Mouse (Mus musculus): ENCODE data around the gene Dna2. TPM values are rescaled to one million over a fixed set of nuclear protein-coding genes. Genes with fewer than 3 reads are reported as not detected.

The Dna2 gene
- polyA plus RNA-seq, 1 experiment, result 6.9 TPM

GRCm38 (mm10) chr10:62984072-62984471 lies 37.2 kb downstream of the Dna2 start:
- Histone ChIP-seq H3K27me3 (replicated peaks; ENCODE audit: control insufficient read depth, insufficient read depth, low read length) (no peaks in the 10 kb centered on the region), H3K36me3 (ENCODE audit: control insufficient read depth, insufficient read depth, low read length) (no peaks in the 10 kb centered on the region), H3K27ac (ENCODE audit: insufficient read depth, low read depth, low read length) (no peak overlapping the region), H3K4me3 (ENCODE audit: insufficient read depth, low read depth, low read length) (no peak overlapping the region), H3K4me1 (ENCODE audit: control insufficient read depth, insufficient read depth, low read length) (no peaks in the 10 kb centered on the region; the same call in 1 of the 2 replicates)
- TF ChIP-seq CTCF (conservative IDR thresholded peaks at IDR 0.05; ENCODE audit: insufficient read depth, insufficient read length, low read depth, low read length) (no peak), POLR2A (IDR thresholded peaks at IDR 0.05; ENCODE audit: low read depth, low read length) (no peak)
- no peak for DNase-seq
- 89% methylated on average over 11 of the region's 11 CpGs for WGBS

- peak; percentile 36 for DNase-seq
- no peaks in the 10 kb centered on the region; the same call in 1 of the 2 replicates for H3K4me1 ChIP-seq (ENCODE audit: control insufficient read depth, insufficient read depth, low read length)
- TF ChIP-seq CTCF (conservative IDR thresholded peaks at IDR 0.05; ENCODE audit: insufficient read depth, insufficient read length, low read depth, low read length) (no peak), POLR2A (IDR thresholded peaks at IDR 0.05; ENCODE audit: low read depth, low read length) (no peak)
- no peaks in the 10 kb centered on the region for H3K36me3 ChIP-seq (ENCODE audit: control insufficient read depth, insufficient read depth, low read length)
- 78% methylated on average over 6 of the region's 6 CpGs for WGBS
- no peak overlapping the region for H3K27ac ChIP-seq (ENCODE audit: insufficient read depth, low read depth, low read length)
- no peak overlapping the region for H3K4me3 ChIP-seq (ENCODE audit: insufficient read depth, low read depth, low read length)
- H3K27me3 ChIP-seq (replicated peaks; ENCODE audit: control insufficient read depth, insufficient read depth, low read length), result no peaks in the 10 kb centered on the region
These were observed 37.7 kb downstream of the Dna2 start for GRCm38 (mm10) chr10:62984495-62984894.

- Histone ChIP-seq H3K4me3 (ENCODE audit: insufficient read depth, low read depth, low read length) (no peak overlapping the region), H3K27me3 (replicated peaks; ENCODE audit: control insufficient read depth, insufficient read depth, low read length) (no peaks in the 10 kb centered on the region), H3K27ac (ENCODE audit: insufficient read depth, low read depth, low read length) (no peak overlapping the region), H3K4me1 (ENCODE audit: control insufficient read depth, insufficient read depth, low read length) (no peaks in the 10 kb centered on the region), H3K36me3 (ENCODE audit: control insufficient read depth, insufficient read depth, low read length) (no peaks in the 10 kb centered on the region; the same call in 1 of the 2 replicates)
- WGBS, result 38% methylated on average over 3 of the region's 3 CpGs
- TF ChIP-seq CTCF (conservative IDR thresholded peaks at IDR 0.05; ENCODE audit: insufficient read depth, insufficient read length, low read depth, low read length) (peak; percentile 45), POLR2A (IDR thresholded peaks at IDR 0.05; ENCODE audit: low read depth, low read length) (no peak)
- peak; percentile 14 for DNase-seq
These were observed 40.5 kb downstream of the Dna2 start for GRCm38 (mm10) chr10:62987341-62987740.

- WGBS, result 94% methylated on average over 15 of the region's 15 CpGs
- TF ChIP-seq POLR2A (IDR thresholded peaks at IDR 0.05; ENCODE audit: low read depth, low read length) (no peak), CTCF (conservative IDR thresholded peaks at IDR 0.05; ENCODE audit: insufficient read depth, insufficient read length, low read depth, low read length) (no peak)
- H3K27ac ChIP-seq (ENCODE audit: insufficient read depth, low read depth, low read length), result no peak overlapping the region
- H3K4me1 ChIP-seq (ENCODE audit: control insufficient read depth, insufficient read depth, low read length), result no peaks in the 10 kb centered on the region
- peaks cover 1% of the 10 kb centered on the region for H3K36me3 ChIP-seq (ENCODE audit: control insufficient read depth, insufficient read depth, low read length)
- H3K4me3 ChIP-seq (ENCODE audit: insufficient read depth, low read depth, low read length), result no peak overlapping the region
- no peaks in the 10 kb centered on the region for H3K27me3 ChIP-seq (replicated peaks; ENCODE audit: control insufficient read depth, insufficient read depth, low read length)
- DNase-seq, result no peak
These were observed 43.8 kb downstream of the Dna2 start for GRCm38 (mm10) chr10:62990636-62991035.

- no peaks in the 10 kb centered on the region for H3K4me1 ChIP-seq (ENCODE audit: control insufficient read depth, insufficient read depth, low read length)
- no peak for DNase-seq
- TF ChIP-seq POLR2A (IDR thresholded peaks at IDR 0.05; ENCODE audit: low read depth, low read length) (no peak), CTCF (conservative IDR thresholded peaks at IDR 0.05; ENCODE audit: insufficient read depth, insufficient read length, low read depth, low read length) (no peak)
- 80% methylated on average over 7 of the region's 9 CpGs for WGBS
- no peak overlapping the region for H3K4me3 ChIP-seq (ENCODE audit: insufficient read depth, low read depth, low read length)
- peaks cover 1% of the 10 kb centered on the region for H3K36me3 ChIP-seq (ENCODE audit: control insufficient read depth, insufficient read depth, low read length)
- no peak overlapping the region for H3K27ac ChIP-seq (ENCODE audit: insufficient read depth, low read depth, low read length)
- no peaks in the 10 kb centered on the region for H3K27me3 ChIP-seq (replicated peaks; ENCODE audit: control insufficient read depth, insufficient read depth, low read length)
These were observed 47.2 kb downstream of the Dna2 start for GRCm38 (mm10) chr10:62993991-62994390.

- Histone ChIP-seq H3K4me1 (ENCODE audit: control insufficient read depth, insufficient read depth, low read length) (no peaks in the 10 kb centered on the region), H3K36me3 (ENCODE audit: control insufficient read depth, insufficient read depth, low read length) (peaks cover 7% of the 10 kb centered on the region), H3K4me3 (ENCODE audit: insufficient read depth, low read depth, low read length) (no peak overlapping the region), H3K27ac (ENCODE audit: insufficient read depth, low read depth, low read length) (no peak overlapping the region), H3K27me3 (replicated peaks; ENCODE audit: control insufficient read depth, insufficient read depth, low read length) (no peaks in the 10 kb centered on the region)
- TF ChIP-seq POLR2A (IDR thresholded peaks at IDR 0.05; ENCODE audit: low read depth, low read length) (no peak), CTCF (conservative IDR thresholded peaks at IDR 0.05; ENCODE audit: insufficient read depth, insufficient read length, low read depth, low read length) (no peak)
- WGBS, result 55% methylated on average over 9 of the region's 9 CpGs
- no peak for DNase-seq
These were observed 53.8 kb downstream of the Dna2 start for GRCm38 (mm10) chr10:63000584-63000983.

GRCm38 (mm10) chr10:63003252-63003651 lies 56.4 kb downstream of the Dna2 start:
- no peaks in the 10 kb centered on the region for H3K4me1 ChIP-seq (ENCODE audit: control insufficient read depth, insufficient read depth, low read length)
- TF ChIP-seq POLR2A (IDR thresholded peaks at IDR 0.05; ENCODE audit: low read depth, low read length), result no peak
- TF ChIP-seq CTCF (conservative IDR thresholded peaks at IDR 0.05; ENCODE audit: insufficient read depth, insufficient read length, low read depth, low read length), result no peak
- peaks cover 9% of the 10 kb centered on the region for H3K36me3 ChIP-seq (ENCODE audit: control insufficient read depth, insufficient read depth, low read length)
- H3K27ac ChIP-seq (ENCODE audit: insufficient read depth, low read depth, low read length), result no peak overlapping the region
- H3K27me3 ChIP-seq (replicated peaks; ENCODE audit: control insufficient read depth, insufficient read depth, low read length), result no peaks in the 10 kb centered on the region
- 64% methylated on average over 9 of the region's 9 CpGs for WGBS
- no peak for DNase-seq
- no peak overlapping the region for H3K4me3 ChIP-seq (ENCODE audit: insufficient read depth, low read depth, low read length)
